ENCODE assay signal across 14 mouse cellular contexts in the genomic region with DNA sequence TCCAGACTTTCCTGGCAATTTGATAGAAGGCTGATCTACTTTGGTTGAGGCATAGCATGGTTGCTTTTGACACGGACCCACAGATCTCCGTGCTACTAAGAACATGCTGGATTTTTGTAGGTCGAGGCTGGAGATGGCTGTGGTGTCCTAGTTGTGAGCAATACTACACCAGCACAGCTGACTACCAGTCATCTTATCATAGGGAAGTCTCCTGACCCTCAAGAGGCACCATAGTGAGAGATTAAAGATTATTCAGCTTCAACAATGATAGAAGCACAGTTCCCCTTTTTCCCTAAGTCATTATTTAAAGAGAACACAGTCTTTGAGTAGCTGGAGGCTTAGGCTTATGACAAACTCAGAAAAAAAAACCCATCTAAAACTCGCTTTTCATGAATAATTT.
"Had no signal": no experiment of that assay in that cellular context is flagged by ENCODE, and none has a peak within 500 bp of the region (broad histone marks: within the 10 kb centered on the region; RNA-seq: fewer than 3 reads in every experiment).

No protein-coding gene starts in this region.

- H3K27me3 ChIP-seq: liver, embryonic 15.5 days; lung, embryonic 15.5 days; midbrain, embryonic 13.5 days; midbrain, embryonic 15.5 days; neural tube, embryonic 12.5 days had no signal

- ATAC-seq: liver, postnatal 0 days; midbrain, embryonic 15.5 days had no signal

- H3K36me3 ChIP-seq: liver, embryonic 15.5 days; lung, embryonic 15.5 days had no signal

- H3K4me1 ChIP-seq: liver, embryonic 15.5 days; lung, embryonic 15.5 days; megakaryocyte, embryonic 14.5 days; midbrain, embryonic 13.5 days; midbrain, embryonic 15.5 days; neural tube, embryonic 12.5 days had no signal

- DNase-seq: liver, postnatal 0 days; lung, adult 2 months; right cerebral cortex, postnatal 25 days; spleen, adult 18-20 months; thymus, adult 18-20 months; thymus, postnatal 36 days had no signal

- H3K9me3 ChIP-seq: liver, embryonic 15.5 days; lung, embryonic 15.5 days; megakaryocyte, embryonic 14.5 days; midbrain, embryonic 13.5 days; midbrain, embryonic 15.5 days; neural tube, embryonic 12.5 days had no signal

- H3K9ac ChIP-seq: liver, embryonic 15.5 days; liver, postnatal 0 days; lung, embryonic 15.5 days; midbrain, embryonic 13.5 days; midbrain, embryonic 15.5 days; neural tube, embryonic 12.5 days had no signal

- H3K4me2 ChIP-seq: liver, embryonic 15.5 days; lung, embryonic 15.5 days; midbrain, embryonic 11.5 days; midbrain, embryonic 13.5 days; midbrain, embryonic 15.5 days; neural tube, embryonic 12.5 days had no signal

- H3K4me3 ChIP-seq: liver, embryonic 15.5 days; lung, embryonic 15.5 days; megakaryocyte, embryonic 14.5 days; midbrain, embryonic 13.5 days; midbrain, embryonic 15.5 days; neural tube, embryonic 12.5 days had no signal

- H3K27ac ChIP-seq: liver, embryonic 15.5 days; lung, embryonic 15.5 days; macrophage; midbrain, embryonic 13.5 days; midbrain, embryonic 15.5 days; neural tube, embryonic 12.5 days had no signal
